Mouse (Mus musculus) gastrocnemius, postnatal 25 days (tissue): ENCODE measurements around the gene Olfr1183. TPM values are rescaled to one million over a fixed set of nuclear protein-coding genes. Genes with fewer than 3 reads are reported as not detected.
"Not testable (repeated sequence)": the region's sequence is repeated elsewhere in the genome, so short reads cannot be mapped to it uniquely, and the experiment has no call there.

Experiments
- DNase-seq: peaks from one replicate; pipeline ENCODE4 v3.0.0; 2022
- long read RNA-seq, 2 experiments: library from polyadenylated mRNA; stranded (forward); transcript quantifications; one replicate each; pipeline ENCODE4 v2.0.0; 2021
- total RNA-seq, 2 experiments: library from RNA; stranded (reverse); gene quantifications; 1 replicate in 1 of 2; 2 replicates in 1 of 2; pipeline ENCODE4 v1.2.3; 2021

Gene Olfr1183
- not detected for total RNA-seq
- long read RNA-seq, experiment 1 = 0 reads
- long read RNA-seq, experiment 2 = 0 reads

DNA sequence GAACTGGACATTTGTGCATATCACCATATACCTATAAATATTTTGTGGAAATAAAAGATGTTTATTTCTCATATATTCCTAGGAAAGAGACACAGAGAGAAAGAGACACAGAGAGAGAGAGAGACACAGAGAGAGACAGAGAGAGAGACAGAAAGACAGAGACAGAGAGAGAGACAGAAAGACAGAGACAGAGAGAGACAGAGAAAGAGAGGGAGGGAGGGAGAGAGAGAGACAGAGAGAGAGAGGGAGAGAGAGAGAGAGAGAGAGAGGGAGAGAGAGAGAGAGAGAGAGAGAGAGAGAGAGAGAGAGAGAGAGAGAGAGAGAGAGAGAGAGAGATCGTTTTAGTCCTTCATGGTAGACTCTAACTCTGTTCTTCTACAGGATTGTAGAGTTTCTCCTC lies at the start of gene Olfr1183:
Gene Olfr1183 (plus strand): TSS at position 301 of the 400 bp plus-strand sequence.
- not testable (repeated sequence) for DNase-seq

DNA sequence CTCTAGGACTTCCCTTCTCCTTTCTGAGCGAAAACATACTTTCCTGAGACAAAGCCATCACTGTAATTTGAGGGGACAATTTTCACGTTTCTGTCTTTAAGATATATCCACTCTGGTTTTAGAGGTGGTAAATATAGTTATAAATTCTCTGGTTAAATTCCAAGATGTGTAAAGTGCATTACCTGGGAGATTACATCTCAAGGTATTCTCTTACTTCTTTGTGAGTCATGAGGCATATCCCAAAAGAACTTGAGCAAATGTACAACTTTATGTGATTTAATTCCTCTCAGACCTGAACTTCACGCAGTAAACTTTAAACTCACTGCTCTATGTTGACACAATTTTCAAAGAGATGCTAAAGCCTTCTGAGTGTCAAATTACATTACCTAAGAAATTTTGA lies 48.3 kb upstream of the Olfr1183 start, which contains the start of gene Olfr1179:
Gene Olfr1179 (minus strand): TSS at position 101 of the 400 bp plus-strand sequence.
- DNase-seq = no peak

- no peak for DNase-seq
These were observed 35.6 kb upstream of the Olfr1183 start, which contains the start of gene Olfr1180 for GRCm38 (mm10) chr2:88419051-88419450. Olfr1180 (minus strand) TSS chr2:88419151.

DNA sequence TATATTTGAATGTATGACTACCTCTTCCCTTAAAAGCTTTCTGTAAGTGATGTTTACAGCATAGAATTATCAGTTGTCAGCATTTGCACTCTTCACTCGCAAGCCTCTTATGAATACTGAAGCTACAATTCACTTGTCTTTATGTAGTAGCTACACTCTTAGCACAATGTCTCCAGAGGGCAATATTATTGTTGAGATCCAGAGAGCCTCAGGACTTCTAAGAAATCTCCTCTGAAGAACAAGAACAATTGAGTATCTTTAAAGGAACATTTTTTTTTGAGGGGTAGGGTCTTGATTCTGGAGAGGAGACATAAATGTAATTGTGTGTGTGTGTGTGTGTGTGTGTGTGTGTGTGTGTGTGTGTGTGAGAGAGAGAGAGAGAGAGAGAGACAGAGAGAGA lies 28.6 kb upstream of the Olfr1183 start, which contains the start of gene Olfr1181:
Gene Olfr1181 (minus strand): TSS at position 101 of the 400 bp plus-strand sequence.
- no peak for DNase-seq

DNA sequence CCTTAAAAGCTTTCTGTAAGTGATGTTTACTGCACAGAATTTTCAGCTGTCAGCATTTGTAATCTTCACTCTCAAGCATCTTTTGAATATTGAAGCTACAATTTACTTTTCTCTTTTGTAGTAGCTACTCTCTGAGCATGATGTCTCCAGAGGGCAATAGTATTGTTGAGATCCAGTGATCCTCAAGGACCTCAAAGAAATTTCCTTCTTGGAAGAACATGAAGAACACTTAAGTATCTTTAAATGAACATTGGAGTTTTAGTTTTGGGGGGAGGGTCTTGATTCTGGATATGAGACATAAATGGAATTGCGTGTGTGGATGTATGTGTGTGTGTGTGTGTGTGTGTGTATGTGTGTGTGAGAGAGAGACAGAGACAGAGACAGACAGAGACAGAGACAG lies 5.6 kb upstream of the Olfr1183 start, which contains the start of gene Gm13757:
Gene Gm13757 (minus strand): TSS at position 101 of the 400 bp plus-strand sequence.
- DNase-seq = no peak

DNA sequence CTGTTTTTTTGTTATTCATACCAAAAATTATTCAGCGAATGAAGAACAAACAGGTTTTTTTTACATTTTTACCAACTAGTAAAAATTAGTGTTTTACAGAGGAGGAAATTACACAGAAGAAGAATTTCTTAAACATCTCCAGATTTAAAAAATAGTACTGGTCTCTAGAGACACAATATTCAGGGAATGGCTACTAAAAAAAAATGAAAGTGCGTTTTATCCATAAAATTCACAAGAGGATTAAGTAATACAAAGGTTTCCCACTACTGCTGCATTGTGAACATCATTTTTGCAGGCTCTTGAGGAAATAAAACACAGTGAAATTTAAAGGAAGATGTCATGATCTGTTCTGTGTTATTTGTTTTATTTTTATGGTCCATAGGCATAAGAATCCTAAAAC lies 28.6 kb downstream of the Olfr1183 start, which contains the start of gene Olfr1184:
Gene Olfr1184 (plus strand): TSS at position 301 of the 400 bp plus-strand sequence.
- DNase-seq = no peak

DNA sequence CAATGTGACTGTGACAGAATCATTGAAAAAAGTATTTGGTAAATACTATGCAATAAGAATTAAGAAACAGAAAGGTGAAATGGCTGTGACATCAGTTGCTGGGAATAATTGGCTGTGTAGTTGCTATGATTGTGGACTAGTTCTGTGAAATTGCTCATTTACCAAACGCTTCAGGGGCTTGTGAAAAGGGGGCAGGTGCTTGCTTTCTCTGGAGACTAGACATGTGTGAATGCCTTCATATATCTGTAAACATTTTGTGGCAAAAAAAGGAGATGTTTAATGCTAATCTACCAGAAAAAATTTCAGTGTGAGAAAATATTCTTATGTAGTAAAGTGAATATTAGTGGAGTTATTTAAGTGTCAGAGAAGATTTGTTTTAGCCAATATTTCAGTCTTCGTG lies 38.4 kb downstream of the Olfr1183 start, which contains the start of gene Olfr1185-ps1:
Gene Olfr1185-ps1 (plus strand): TSS at position 301 of the 400 bp plus-strand sequence.
- DNase-seq = no peak

DNA sequence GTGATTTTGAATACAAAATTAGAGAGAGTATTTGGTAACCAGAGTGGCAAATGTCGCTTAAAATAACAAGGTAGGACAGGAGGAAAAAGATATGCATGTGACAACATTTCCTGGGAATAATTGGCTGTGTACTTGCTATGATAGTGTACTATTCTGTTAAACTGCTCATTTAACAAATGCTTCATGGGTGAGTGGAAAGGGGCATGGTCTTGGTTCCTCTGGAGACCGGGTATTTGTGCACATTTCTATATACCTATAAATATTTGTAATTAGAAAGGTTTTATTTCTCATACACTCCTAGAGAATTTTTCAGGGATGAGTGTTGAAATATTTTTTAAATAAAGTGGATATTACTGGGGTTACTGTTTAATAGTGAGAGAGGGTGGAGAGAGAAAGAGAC lies 63.6 kb downstream of the Olfr1183 start, which contains the start of gene Olfr1186:
Gene Olfr1186 (plus strand): TSS at position 301 of the 400 bp plus-strand sequence.
- no peak for DNase-seq

Other genes starting within 250 kb of the Olfr1183 start
- not detected for gene Olfr1170, start 226.5 kb upstream of the Olfr1183 start, total RNA-seq
- not detected for gene Olfr1173, start 175.0 kb upstream of the Olfr1183 start, total RNA-seq
- not detected for gene Olfr1174-ps, start 139.7 kb upstream of the Olfr1183 start, total RNA-seq
- gene Olfr1175-ps, start 127.7 kb upstream of the Olfr1183 start, total RNA-seq = not detected
- gene Olfr1176, start 118.1 kb upstream of the Olfr1183 start, total RNA-seq = not detected
- not detected for gene Olfr1177-ps, start 108.4 kb upstream of the Olfr1183 start, total RNA-seq
- not detected for gene Olfr1178, start 67.8 kb upstream of the Olfr1183 start, total RNA-seq
- gene Olfr1179, start 48.4 kb upstream of the Olfr1183 start, total RNA-seq = not detected
- not detected for gene Olfr1180, start 35.7 kb upstream of the Olfr1183 start, total RNA-seq
- not detected for gene Olfr1181, start 28.7 kb upstream of the Olfr1183 start, total RNA-seq
- gene Gm13757, start 5.7 kb upstream of the Olfr1183 start, total RNA-seq = not detected
- not detected for gene Olfr1184, start 28.7 kb downstream of the Olfr1183 start, total RNA-seq
- gene Olfr1185-ps1, start 38.5 kb downstream of the Olfr1183 start, total RNA-seq = not detected
- not detected for gene Olfr1186, start 63.7 kb downstream of the Olfr1183 start, total RNA-seq
- gene Olfr1188, start 102.1 kb downstream of the Olfr1183 start, total RNA-seq = not detected
- gene Olfr1189, start 131.6 kb downstream of the Olfr1183 start, total RNA-seq = not detected
- under 1 TPM in 1 of 2 experiments, not detected in 1; 0.05 TPM for gene Olfr1191-ps1, start 185.7 kb downstream of the Olfr1183 start, total RNA-seq
- gene Olfr1192-ps1, start 193.6 kb downstream of the Olfr1183 start, total RNA-seq = not detected
- not detected for gene Olfr1193, start 220.8 kb downstream of the Olfr1183 start, total RNA-seq
- gene Olfr1195, start 234.3 kb downstream of the Olfr1183 start, total RNA-seq = not detected
- gene Olfr1196, start 249.7 kb downstream of the Olfr1183 start, total RNA-seq = not detected